Mouse (Mus musculus): ENCODE measurements around the gene Actl6a. TPM values are rescaled to one million over a fixed set of nuclear protein-coding genes. Genes with fewer than 3 reads are reported as not detected.
"Not testable (repeated sequence)": the region's sequence is repeated elsewhere in the genome, so short reads cannot be mapped to it uniquely, and the experiment has no call there.

Gene Actl6a
- polyA plus RNA-seq, 1 experiment from 2014 or later, result 105 TPM

DNA sequence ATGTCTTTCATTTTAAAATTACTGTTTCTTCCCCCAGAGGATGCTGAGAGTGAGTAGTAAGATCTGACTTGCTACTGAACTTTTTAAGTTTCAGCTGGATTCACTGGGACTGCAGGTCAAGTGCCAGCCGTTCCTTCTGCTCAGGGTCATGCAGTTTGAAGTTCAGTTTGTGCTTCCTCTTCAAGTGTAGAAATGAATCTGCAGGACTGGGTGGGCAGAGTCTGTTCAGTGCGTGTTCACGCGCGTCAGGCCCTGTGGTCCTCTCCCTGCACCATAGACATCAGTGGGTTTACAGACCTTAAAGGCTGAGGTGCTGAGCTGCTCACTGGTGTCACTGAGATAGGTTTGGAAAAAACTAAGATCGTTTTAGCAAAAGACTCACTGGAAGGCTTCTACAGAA lies 38.9 kb downstream of the Actl6a start:
- ChIA-PET CTCF (interaction anchor here (1.2 kb wide), 1 partner anchor 8 kb away, joined by 4 read pairs; the partner anchor contains the start of genes Mrpl47 and Ndufb5), POLR2A (no interaction called here)
- ATAC-seq, result no peak
- no peak for TF ChIP-seq CTCF (IDR thresholded peaks at IDR 0.05)
- no peak for DNase-seq (ENCODE audit: low read depth, low spot score)
- in situ Hi-C loops (cut with MboI; ENCODE audit: low pct_unique_long_range_greater_than_20kb), result loop anchor here (10.0 kb wide), 1 partner anchor 1060 kb away; no protein-coding TSS in a partner anchor
- H3K27me3 ChIP-seq, result no peaks in the 10 kb centered on the region

- CTCF ChIA-PET, result interaction anchor here (1.2 kb wide), 1 partner anchor 8 kb away, joined by 4 read pairs; the partner anchor contains the start of genes Mrpl47 and Ndufb5
- not testable (repeated sequence) for H3K27me3 ChIP-seq, ATAC-seq
Measured at GRCm38 (mm10) chr3:32745426-32745825, 39.3 kb downstream of the Actl6a start.

DNA sequence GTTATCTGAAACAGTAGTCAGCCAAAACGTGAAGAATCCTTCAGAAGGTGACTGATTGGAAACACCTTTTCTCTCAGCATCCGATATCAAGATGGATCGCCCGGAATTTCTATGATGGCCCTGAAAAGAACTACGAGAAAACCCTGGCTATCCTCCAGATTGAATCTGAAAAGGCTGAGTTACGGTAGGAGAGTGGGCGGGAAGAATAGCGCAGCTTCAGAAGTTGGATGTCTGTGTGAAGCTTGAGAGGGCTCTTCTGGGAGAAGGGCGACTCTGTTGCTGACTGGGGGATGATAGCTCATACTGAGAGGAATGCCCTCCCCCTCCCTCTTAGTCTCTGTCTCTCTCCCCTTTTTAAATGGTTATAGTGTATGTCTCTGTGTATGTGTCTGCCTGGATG lies 42.3 kb downstream of the Actl6a start:
- TF ChIP-seq CTCF (IDR thresholded peaks at IDR 0.05), result no peak
- CTCF ChIA-PET, result no interaction called here

More at GRCm38 (mm10) chr3:32745426-32745825, 39.3 kb downstream of the Actl6a start:
- DNase-seq (ENCODE audit: low read depth, low spot score); POLR2A ChIA-PET: not testable (repeated sequence)
- in situ Hi-C loops (cut with MboI; ENCODE audit: low pct_unique_long_range_greater_than_20kb), result loop anchor here (10.0 kb wide), 1 partner anchor 1059 kb away; no protein-coding TSS in a partner anchor

GRCm38 (mm10) chr3:32749820-32750579 lies 43.9 kb downstream of the Actl6a start:
- in situ Hi-C loops (cut with MboI; ENCODE audit: low pct_unique_long_range_greater_than_20kb), result loop anchor here (10.0 kb wide), 1 partner anchor 1055 kb away; no protein-coding TSS in a partner anchor
- no peaks in the 10 kb centered on the region for H3K27me3 ChIP-seq
- DNase-seq (ENCODE audit: low read depth, low spot score), result no peak
- ChIA-PET CTCF (interaction anchor here (1.0 kb wide), 1 partner anchor 9 kb away, joined by 3 read pairs; no protein-coding TSS in a partner anchor), POLR2A (interaction anchor here (0.9 kb wide), 1 partner anchor 13 kb away, joined by 3 read pairs; the partner anchor contains the start of genes Mrpl47 and Ndufb5)
- no peak for TF ChIP-seq CTCF (IDR thresholded peaks at IDR 0.05)
- ATAC-seq, result no peak

More for the DNA sequence above, 42.3 kb downstream of the Actl6a start:
- in situ Hi-C loops (cut with MboI; ENCODE audit: low pct_unique_long_range_greater_than_20kb), result loop anchor here (10.0 kb wide), 1 partner anchor 1056 kb away; no protein-coding TSS in a partner anchor
- H3K27me3 ChIP-seq, result no peaks in the 10 kb centered on the region
- DNase-seq (ENCODE audit: low read depth, low spot score), result no peak
- ATAC-seq, result no peak
- POLR2A ChIA-PET, result no interaction called here

DNA sequence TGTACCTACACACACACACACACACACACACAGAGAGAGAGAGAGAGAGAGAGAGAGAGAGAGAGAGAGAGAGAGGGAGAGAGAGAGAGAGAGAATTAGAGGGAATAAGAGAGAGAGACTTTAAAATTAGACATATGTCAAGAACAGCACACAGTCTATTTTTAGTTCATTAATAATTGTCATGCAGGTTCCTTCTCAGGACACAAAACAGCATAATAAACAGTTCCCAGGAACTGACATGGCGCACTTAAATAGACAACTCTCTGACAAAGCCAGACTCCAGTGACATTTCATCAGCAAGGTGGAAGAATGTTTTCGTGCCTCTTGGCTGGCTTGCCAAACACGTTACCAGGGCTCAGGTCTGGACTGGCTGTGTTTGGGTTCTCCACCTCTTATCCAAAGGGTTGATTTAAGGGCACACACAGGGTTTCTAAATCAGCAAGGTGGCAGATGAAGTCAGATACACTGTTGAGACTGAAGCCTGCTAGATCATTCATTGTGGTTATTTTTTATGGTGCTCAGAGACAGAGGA lies 48.4 kb downstream of the Actl6a start:
- ATAC-seq, result no peak
- no peak for DNase-seq (ENCODE audit: low read depth, low spot score)
- in situ Hi-C loops (cut with MboI; ENCODE audit: low pct_unique_long_range_greater_than_20kb), result no loop called here
- TF ChIP-seq CTCF (IDR thresholded peaks at IDR 0.05), result no peak
- ChIA-PET CTCF (no interaction called here), POLR2A (no interaction called here)
- no peaks in the 10 kb centered on the region for H3K27me3 ChIP-seq

DNA sequence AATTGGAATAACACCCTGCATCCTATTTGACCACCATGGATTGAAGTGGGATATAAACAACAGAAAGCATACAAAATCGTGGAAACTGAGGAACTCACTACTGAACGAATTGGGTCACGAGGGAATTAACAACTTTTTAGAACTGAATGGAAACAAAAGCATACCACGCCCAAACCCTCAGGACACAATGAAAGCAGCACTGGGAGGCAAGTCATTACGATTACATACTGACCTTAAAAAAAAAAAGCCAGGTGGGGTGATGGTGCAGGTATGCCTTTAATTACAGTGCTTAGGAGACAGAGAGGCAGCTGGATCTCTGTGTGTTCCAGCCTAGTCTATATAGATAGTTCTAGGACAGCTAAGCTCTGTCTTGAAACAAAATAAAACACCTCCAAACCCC lies 53.1 kb downstream of the Actl6a start:
- no peak for TF ChIP-seq CTCF (IDR thresholded peaks at IDR 0.05)
- peaks cover 27% of the 10 kb centered on the region for H3K27me3 ChIP-seq
- no peak for DNase-seq (ENCODE audit: low read depth, low spot score)
- in situ Hi-C loops (cut with MboI; ENCODE audit: low pct_unique_long_range_greater_than_20kb), result no loop called here
- CTCF ChIA-PET, result interaction anchor here (1.1 kb wide), 1 partner anchor 10 kb away, joined by 3 read pairs; no protein-coding TSS in a partner anchor
- ATAC-seq, result no peak
- POLR2A ChIA-PET, result no interaction called here

DNA sequence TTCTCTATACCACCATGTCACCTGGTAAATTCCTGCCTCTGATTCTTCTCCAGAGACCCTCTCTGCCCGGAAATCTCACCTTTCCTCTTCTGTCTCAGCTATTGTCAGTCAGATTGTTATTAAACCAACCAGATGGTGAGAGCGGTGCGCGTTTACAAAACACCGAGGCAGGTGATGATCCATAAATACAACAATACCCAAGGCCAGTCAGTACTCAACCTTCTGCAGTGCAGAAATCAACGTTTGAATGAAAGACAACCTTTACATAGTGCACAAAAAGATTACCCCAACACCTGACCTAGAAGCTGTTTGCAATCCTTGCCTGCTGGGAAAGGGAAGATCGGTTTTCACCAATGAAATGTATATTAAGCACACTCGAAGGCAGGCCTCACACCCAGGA lies 56.9 kb downstream of the Actl6a start:
- in situ Hi-C loops (cut with MboI; ENCODE audit: low pct_unique_long_range_greater_than_20kb), result no loop called here
- peaks cover 45% of the 10 kb centered on the region for H3K27me3 ChIP-seq
- no peak for ATAC-seq
- ChIA-PET POLR2A (no interaction called here), CTCF (no interaction called here)
- no peak for TF ChIP-seq CTCF (IDR thresholded peaks at IDR 0.05)
- DNase-seq (ENCODE audit: low read depth, low spot score), result no peak

- in situ Hi-C loops (cut with MboI; ENCODE audit: low pct_unique_long_range_greater_than_20kb), result no loop called here
- ChIA-PET POLR2A (no interaction called here), CTCF (no interaction called here)
- peaks cover 46% of the 10 kb centered on the region for H3K27me3 ChIP-seq
- no peak for DNase-seq (ENCODE audit: low read depth, low spot score)
- ATAC-seq, result no peak
- no peak for TF ChIP-seq CTCF (IDR thresholded peaks at IDR 0.05)
Measured at GRCm38 (mm10) chr3:32763902-32764301, 57.8 kb downstream of the Actl6a start.

GRCm38 (mm10) chr3:32770781-32771180 lies 64.7 kb downstream of the Actl6a start:
- DNase-seq (ENCODE audit: low read depth, low spot score) (peak; percentile 3), ATAC-seq (no peak)
- H3K27me3 ChIP-seq, result peaks cover 39% of the 10 kb centered on the region
- in situ Hi-C loops (cut with MboI; ENCODE audit: low pct_unique_long_range_greater_than_20kb), result no loop called here
- POLR2A ChIA-PET, result no interaction called here
- CTCF ChIA-PET, result no interaction called here
- TF ChIP-seq CTCF (IDR thresholded peaks at IDR 0.05), result no peak

Other genes with a start within 250 kb of the Actl6a start
- gene Kcnmb3, start 214.1 kb upstream of the Actl6a start, polyA plus RNA-seq (2021), result not detected
- gene Zfp639, start 196.0 kb upstream of the Actl6a start, polyA plus RNA-seq (2021), result 69.7 TPM
- gene Mfn1, start 176.8 kb upstream of the Actl6a start, polyA plus RNA-seq (2021), result 155 TPM
- 0.94 TPM for gene Gnb4, start 89.7 kb upstream of the Actl6a start, polyA plus RNA-seq (2021)
- gene Ndufb5, start 30.7 kb downstream of the Actl6a start, polyA plus RNA-seq (2021), result 385 TPM
- gene Mrpl47, start 31.3 kb downstream of the Actl6a start, polyA plus RNA-seq (2021), result 43.5 TPM
- gene Usp13, start 111.2 kb downstream of the Actl6a start, polyA plus RNA-seq (2021), result 0.10 TPM